Mouse (Mus musculus) liver, embryonic 14.5 days (tissue): ENCODE data around the gene Adcyap1r1. TPM values are rescaled to one million over a fixed set of nuclear protein-coding genes. Genes with fewer than 3 reads are reported as not detected.

Experiments
- ATAC-seq: fragments of 200-750 bp; cut with Nextera tagmentation; 2 replicates; pipeline ENCODE4 v1.8.0; 2017; ENCODE audit warnings: moderate number of reproducible peaks, mild to moderate bottlenecking, moderate library complexity; ENCODE audit not compliant: insufficient read depth
- DNase-seq, 3 experiments: peaks; one replicate each; pipeline ENCODE4 v3.0.0-alpha.2; 2012 to 2013; ENCODE audit warnings: low read depth in 3 of 3, low spot score in 3 of 3
- H3K27ac ChIP-seq: fragments of 300-500 bp; sonication (generic); 2 replicates; pipeline ENCODE4 v1.5.1; 2014; ENCODE audit warnings: moderate library complexity, mild to moderate bottlenecking, control low read depth, inconsistent platforms
- H3K27me3 ChIP-seq: fragments of 300-500 bp; sonication (generic); 2 replicates; pipeline ENCODE4 v1.6.1; 2014; ENCODE audit warnings: mild to moderate bottlenecking, low read length, moderate library complexity; ENCODE audit not compliant: control insufficient read depth, insufficient read depth
- H3K36me3 ChIP-seq: fragments of 300-500 bp; sonication (generic); replicated peaks from 2 replicates; pipeline ENCODE4 v1.6.1; 2014; ENCODE audit warnings: low read depth; ENCODE audit not compliant: control insufficient read depth, insufficient read depth
- H3K4me1 ChIP-seq, 2 experiments: fragments of 200-500 bp in 1 of 2; fragments of 300-500 bp in 1 of 2; sonication (generic) in 1 of 2; replicated peaks; 2 replicates each; pipeline ENCODE4 v1.6.1; 2012 to 2014; ENCODE audit warnings: antibody characterized with exemption in 1 of 2, inconsistent platforms in 1 of 2, low read length in 1 of 2; ENCODE audit not compliant: control insufficient read depth in 2 of 2, insufficient read depth in 2 of 2
- H3K4me2 ChIP-seq: fragments of 300-500 bp; sonication (generic); 2 replicates; pipeline ENCODE4 v1.6.1; 2014; ENCODE audit warnings: low read depth, mild to moderate bottlenecking, control low read depth, moderate library complexity
- H3K4me3 ChIP-seq, 2 experiments: fragments of 200-500 bp in 1 of 2; fragments of 300-500 bp in 1 of 2; sonication (generic) in 1 of 2; 2 replicates each; pipeline ENCODE4 v1.5.1; 2012 to 2014; ENCODE audit warnings: low read depth in 2 of 2, low read length in 2 of 2, mild to moderate bottlenecking in 2 of 2, control low read depth in 1 of 2, inconsistent platforms in 1 of 2, moderate library complexity in 1 of 2; ENCODE audit not compliant: insufficient read depth in 1 of 2
- H3K9ac ChIP-seq: fragments of 300-500 bp; sonication (generic); replicated peaks from 2 replicates; pipeline ENCODE4 v1.6.1; 2014; ENCODE audit warnings: mild to moderate bottlenecking, control low read depth, moderate library complexity
- H3K9me3 ChIP-seq: fragments of 300-500 bp; sonication (generic); 2 replicates; pipeline ENCODE4 v1.6.1; 2016; ENCODE audit warnings: low read length, mixed read lengths; ENCODE audit not compliant: control insufficient read depth
- CTCF ChIP-seq: IDR thresholded peaks from 2 replicates; pipeline ENCODE4 v1.5.1; 2016; ENCODE audit warnings: antibody characterized with exemption, low read depth, control low read depth
- EP300 ChIP-seq: IDR thresholded peaks from 2 replicates; pipeline ENCODE4 v1.6.1; 2016; ENCODE audit warnings: antibody characterized with exemption, low read depth
- WGBS: fragments of 180-500 bp; shearing (Covaris S2); extraction: QIAGEN DNeasy Blood & Tissue Kit; methylation state at CpG from one replicate; pipeline ENCODE4 v1.1.7; 2014; ENCODE audit not compliant: insufficient replicate concordance; 5-methylcytosine and 5-hydroxymethylcytosine counted together
- polyA plus RNA-seq, 2 experiments: library from polyadenylated mRNA; depleted of rRNA in 1 of 2; stranded (reverse) in 1 of 2; unstranded in 1 of 2; fragments of >200 nt; fragmentation: Nextera tagmentation in 1 of 2; extraction: Ambion mirVana in 1 of 2; gene quantifications; 2 replicates each; pipeline versions ENCODE4 v1.2.1 to v1.2.3; 2012 to 2014

Gene Adcyap1r1
- polyA plus RNA-seq, 2 experiments, result 0.01 TPM; not detected in 1

GRCm38 (mm10) chr6:55482471-55482870 lies 30.7 kb downstream of the Adcyap1r1 start:
- Histone ChIP-seq H3K27ac (no peak overlapping the region), H3K9ac (no peak overlapping the region), H3K4me3 (no peak overlapping the region), H3K4me2 (no peak overlapping the region), H3K36me3 (no peaks in the 10 kb centered on the region), H3K27me3 (no peaks in the 10 kb centered on the region), H3K4me1 (no peaks in the 10 kb centered on the region), H3K9me3 (no peaks in the 10 kb centered on the region)
- no peak for DNase-seq
- 69% methylated on average over 1 of the region's 1 CpGs for WGBS
- no peak for ATAC-seq
- TF ChIP-seq CTCF (no peak), EP300 (no peak)

- H3K27me3 ChIP-seq, result no peaks in the 10 kb centered on the region
- no peak for DNase-seq
- no peak overlapping the region for H3K9ac ChIP-seq
- H3K4me2 ChIP-seq, result no peak overlapping the region
- 60% methylated on average over 7 of the region's 7 CpGs for WGBS
- H3K4me3 ChIP-seq, result no peak overlapping the region
- TF ChIP-seq EP300, result no peak
- TF ChIP-seq CTCF, result no peak
- no peaks in the 10 kb centered on the region for H3K4me1 ChIP-seq
- H3K36me3 ChIP-seq, result no peaks in the 10 kb centered on the region
- ATAC-seq, result no peak
- no peak overlapping the region for H3K27ac ChIP-seq
- H3K9me3 ChIP-seq, result no peaks in the 10 kb centered on the region
Observed at GRCm38 (mm10) chr6:55483360-55483759, 31.6 kb downstream of the Adcyap1r1 start.

GRCm38 (mm10) chr6:55484224-55484623 lies 32.4 kb downstream of the Adcyap1r1 start:
- Histone ChIP-seq H3K9ac (no peak overlapping the region), H3K27me3 (no peaks in the 10 kb centered on the region), H3K4me3 (no peak overlapping the region), H3K9me3 (no peaks in the 10 kb centered on the region), H3K36me3 (no peaks in the 10 kb centered on the region), H3K27ac (no peak overlapping the region), H3K4me2 (no peak overlapping the region), H3K4me1 (no peaks in the 10 kb centered on the region)
- DNase-seq, result no peak
- WGBS, result 48% methylated on average over 4 of the region's 4 CpGs
- ATAC-seq, result no peak
- TF ChIP-seq EP300, result no peak
- no peak for TF ChIP-seq CTCF

GRCm38 (mm10) chr6:55485216-55485615 lies 33.4 kb downstream of the Adcyap1r1 start:
- 51% methylated on average over 4 of the region's 4 CpGs for WGBS

GRCm38 (mm10) chr6:55487726-55488125 lies 35.9 kb downstream of the Adcyap1r1 start:
- Histone ChIP-seq H3K36me3 (no peaks in the 10 kb centered on the region), H3K9ac (no peak overlapping the region), H3K4me1 (no peaks in the 10 kb centered on the region), H3K9me3 (no peaks in the 10 kb centered on the region), H3K27ac (no peak overlapping the region), H3K4me2 (no peak overlapping the region), H3K27me3 (no peaks in the 10 kb centered on the region), H3K4me3 (no peak overlapping the region)
- ATAC-seq (no peak), DNase-seq (no peak)
- TF ChIP-seq CTCF (no peak), EP300 (no peak)
- 47% methylated on average over 6 of the region's 6 CpGs for WGBS

More at GRCm38 (mm10) chr6:55485216-55485615, 33.4 kb downstream of the Adcyap1r1 start:
- Histone ChIP-seq H3K4me2 (no peak overlapping the region), H3K9ac (no peak overlapping the region), H3K9me3 (no peaks in the 10 kb centered on the region), H3K4me3 (no peak overlapping the region), H3K36me3 (no peaks in the 10 kb centered on the region), H3K4me1 (no peaks in the 10 kb centered on the region), H3K27ac (no peak overlapping the region), H3K27me3 (no peaks in the 10 kb centered on the region)
- TF ChIP-seq CTCF (no peak), EP300 (no peak)
- DNase-seq (no peak), ATAC-seq (no peak)
